Mouse (Mus musculus) spleen, embryonic (tissue): ENCODE results near the gene Cacnb2.

Source experiments
- CTCF ChIA-PET: fragments of 350-600 bp; sonication (Branson Sonifier 250); formaldehyde crosslinking; loops from one replicate; lab custom pipeline; 2022; lab: Charles Lee

The Cacnb2 gene

GRCm38 (mm10) chr2:14861613-14862012 lies 258.7 kb downstream of the Cacnb2 start:
- CTCF ChIA-PET = no interaction called here

- CTCF ChIA-PET = no interaction called here
Observed at GRCm38 (mm10) chr2:14862981-14863380, 260.1 kb downstream of the Cacnb2 start.

GRCm38 (mm10) chr2:14873116-14873515 lies 270.2 kb downstream of the Cacnb2 start:
- CTCF ChIA-PET = no interaction called here

- CTCF ChIA-PET = no interaction called here
Observed at GRCm38 (mm10) chr2:14873701-14874181, 270.9 kb downstream of the Cacnb2 start.

- CTCF ChIA-PET = no interaction called here
Observed at GRCm38 (mm10) chr2:14874281-14875037, 271.6 kb downstream of the Cacnb2 start.

- CTCF ChIA-PET = no interaction called here
Observed at GRCm38 (mm10) chr2:14875121-14875520, 272.2 kb downstream of the Cacnb2 start.

GRCm38 (mm10) chr2:14875616-14876015 lies 272.7 kb downstream of the Cacnb2 start:
- CTCF ChIA-PET = no interaction called here

- CTCF ChIA-PET = no interaction called here
Observed at GRCm38 (mm10) chr2:14878953-14879352, 276.1 kb downstream of the Cacnb2 start.

GRCm38 (mm10) chr2:14883460-14883859 lies 280.6 kb downstream of the Cacnb2 start:
- CTCF ChIA-PET = no interaction called here

GRCm38 (mm10) chr2:14888406-14889195 lies 285.7 kb downstream of the Cacnb2 start:
- CTCF ChIA-PET = no interaction called here

GRCm38 (mm10) chr2:14903837-14904236 lies 300.9 kb downstream of the Cacnb2 start:
- CTCF ChIA-PET = no interaction called here

- CTCF ChIA-PET = no interaction called here
Observed at GRCm38 (mm10) chr2:14904865-14905264, 302.0 kb downstream of the Cacnb2 start.

GRCm38 (mm10) chr2:14907124-14907925 lies 304.4 kb downstream of the Cacnb2 start:
- CTCF ChIA-PET = no interaction called here

- CTCF ChIA-PET = no interaction called here
Observed at GRCm38 (mm10) chr2:14917585-14918247, 314.8 kb downstream of the Cacnb2 start.

GRCm38 (mm10) chr2:14929866-14930265 lies 327.0 kb downstream of the Cacnb2 start:
- CTCF ChIA-PET = no interaction called here

- CTCF ChIA-PET = no interaction called here
Observed at GRCm38 (mm10) chr2:14931968-14932367, 329.1 kb downstream of the Cacnb2 start.

GRCm38 (mm10) chr2:14936492-14936891 lies 333.6 kb downstream of the Cacnb2 start:
- CTCF ChIA-PET = no interaction called here

GRCm38 (mm10) chr2:14942261-14942660 lies 339.4 kb downstream of the Cacnb2 start:
- CTCF ChIA-PET = no interaction called here

GRCm38 (mm10) chr2:14943691-14944357 lies 340.9 kb downstream of the Cacnb2 start:
- CTCF ChIA-PET = no interaction called here

- CTCF ChIA-PET = no interaction called here
Observed at GRCm38 (mm10) chr2:14953090-14953489, 350.2 kb downstream of the Cacnb2 start.
